Mouse (Mus musculus) left cerebral cortex, adult 8-10 months (tissue): ENCODE data around the gene Dnajc2. TPM values are rescaled to one million over a fixed set of nuclear protein-coding genes. Genes with fewer than 3 reads are reported as not detected.

ENCODE experiments used
- total RNA-seq, 4 experiments: library from RNA; stranded (reverse); gene quantifications; 2 replicates each; pipeline ENCODE4 v1.2.4; 2022

The Dnajc2 gene
- total RNA-seq, 4 experiments from 2014 or later, result 33.9 to 37.9 (median 37.5) TPM

Other genes starting within 250 kb of the Dnajc2 start
- under 1 TPM; 0.44 to 0.93 (median 0.54) TPM for gene Lrrc17, start 241.7 kb downstream of the Dnajc2 start, total RNA-seq
- gene Fbxl13, start 139.6 kb downstream of the Dnajc2 start, total RNA-seq, result under 1 TPM; 0.23 to 0.70 (median 0.32) TPM
- gene Armc10, start 139.4 kb downstream of the Dnajc2 start, total RNA-seq, result 10 to 100 TPM; 20.0 to 21.6 (median 20.7) TPM
- gene Napepld, start 83.9 kb downstream of the Dnajc2 start, total RNA-seq, result 10 to 100 TPM; 11.6 to 13.2 (median 12.2) TPM
- 10 to 100 TPM; 58.6 to 77.1 (median 69.3) TPM for gene Pmpcb, start 48.1 kb downstream of the Dnajc2 start, total RNA-seq
- gene Psmc2, start within 50 bp of the Dnajc2 start, total RNA-seq, result 100 to 1,000 TPM; 116 to 122 (median 118) TPM
- under 1 TPM; 0.23 to 0.43 (median 0.38) TPM for gene Slc26a5, start 80.4 kb upstream of the Dnajc2 start, total RNA-seq